Mouse (Mus musculus) small intestine, adult 2 months (tissue): ENCODE results near the gene Ssh2. TPM values are rescaled to one million over a fixed set of nuclear protein-coding genes. Genes with fewer than 3 reads are reported as not detected.
"Not testable (repeated sequence)": the region's sequence is repeated elsewhere in the genome, so short reads cannot be mapped to it uniquely, and the experiment has no call there.

Experiments
- H3K27ac ChIP-seq: fragments of 200-500 bp; 2 replicates; pipeline ENCODE4 v1.5.1; 2012; ENCODE audit warnings: low read depth, low read length, control low read depth, inconsistent platforms; ENCODE audit not compliant: insufficient read depth
- H3K27me3 ChIP-seq: fragments of 200-500 bp; 2 replicates; pipeline ENCODE4 v1.6.1; 2012; ENCODE audit warnings: mild to moderate bottlenecking, moderate library complexity, low read length, inconsistent platforms; ENCODE audit not compliant: control insufficient read depth, insufficient read depth
- H3K36me3 ChIP-seq: fragments of 200-500 bp; 2 replicates; pipeline ENCODE4 v1.6.1; 2012; ENCODE audit warnings: mild to moderate bottlenecking, low read length, control low read depth, inconsistent platforms; ENCODE audit not compliant: control insufficient read depth, insufficient read depth
- H3K4me1 ChIP-seq: fragments of 200-500 bp; 2 replicates; pipeline ENCODE4 v1.6.1; 2012; ENCODE audit warnings: low read length, inconsistent platforms, mixed read lengths; ENCODE audit not compliant: control insufficient read depth, insufficient read depth, insufficient read length
- H3K4me3 ChIP-seq: fragments of 200-500 bp; 2 replicates; pipeline ENCODE4 v1.5.1; 2012; ENCODE audit warnings: low read depth, mild to moderate bottlenecking, control low read depth, inconsistent platforms, low read length, moderate library complexity
- CTCF ChIP-seq: fragments of 200-500 bp; IDR thresholded peaks from 2 replicates; pipeline ENCODE4 v1.5.1; 2012; ENCODE audit warnings: low read depth, mild to moderate bottlenecking, control low read depth, inconsistent platforms, low read length, moderate library complexity, mixed read lengths; ENCODE audit not compliant: insufficient replicate concordance, insufficient read length; ENCODE audit errors: extremely low read depth
- POLR2A ChIP-seq: fragments of 200-500 bp; IDR thresholded peaks from 2 replicates; pipeline ENCODE4 v1.6.1; 2012; ENCODE audit warnings: low read depth, mild to moderate bottlenecking, control low read depth, inconsistent platforms, low read length, moderate library complexity
- WGBS: fragments of 180-500 bp; shearing (Covaris S2); methylation state at CpG from one replicate; pipeline ENCODE4 v1.1.7; 2018; 5-methylcytosine and 5-hydroxymethylcytosine counted together
- polyA plus RNA-seq: library from polyadenylated mRNA; depleted of rRNA; stranded (reverse); fragments of >200 nt; gene quantifications from 2 replicates; pipeline ENCODE4 v1.2.3, GENCODE M21; 2012

Ssh2 gene
- polyA plus RNA-seq, 1 experiment, result 5.3 TPM

- WGBS, result 58% methylated on average over 8 of the region's 8 CpGs
- no peak for TF ChIP-seq CTCF
- no peaks in the 10 kb centered on the region for H3K36me3 ChIP-seq
- H3K4me1 ChIP-seq, result no peaks in the 10 kb centered on the region
- no peak overlapping the region for H3K4me3 ChIP-seq
- no peak overlapping the region for H3K27ac ChIP-seq
- H3K27me3 ChIP-seq, result no peaks in the 10 kb centered on the region
Observed at GRCm38 (mm10) chr11:77372196-77372904, 156.3 kb downstream of the Ssh2 start.

GRCm38 (mm10) chr11:77378622-77379021 is 162.5 kb downstream of the Ssh2 start:
- TF ChIP-seq POLR2A (no peak), CTCF (no peak)
- WGBS, result 93% methylated on average over 2 of the region's 2 CpGs

GRCm38 (mm10) chr11:77381174-77381573 is 165.1 kb downstream of the Ssh2 start:
- Histone ChIP-seq H3K4me1 (peaks cover 3% of the 10 kb centered on the region; the same call in 1 of the 2 replicates), H3K27ac (no peak overlapping the region), H3K4me3 (no peak overlapping the region), H3K27me3 (no peaks in the 10 kb centered on the region), H3K36me3 (no peaks in the 10 kb centered on the region)
- WGBS, result 84% methylated on average over 3 of the region's 3 CpGs
- TF ChIP-seq POLR2A, result no peak
- TF ChIP-seq CTCF, result no peak

More at GRCm38 (mm10) chr11:77378622-77379021, 162.5 kb downstream of the Ssh2 start:
- Histone ChIP-seq H3K36me3 (no peaks in the 10 kb centered on the region), H3K27ac (no peak overlapping the region), H3K4me3 (no peak overlapping the region), H3K27me3 (no peaks in the 10 kb centered on the region), H3K4me1 (no peaks in the 10 kb centered on the region)

- peaks cover 6% of the 10 kb centered on the region; the same call in 1 of the 2 replicates for H3K4me1 ChIP-seq
- no peaks in the 10 kb centered on the region for H3K36me3 ChIP-seq
- 45% methylated on average over 3 of the region's 3 CpGs for WGBS
- no peak overlapping the region for H3K27ac ChIP-seq
- TF ChIP-seq CTCF (no peak), POLR2A (no peak)
- H3K27me3 ChIP-seq, result no peaks in the 10 kb centered on the region
- no peak overlapping the region for H3K4me3 ChIP-seq
Observed at GRCm38 (mm10) chr11:77384151-77384550, 168.1 kb downstream of the Ssh2 start.

GRCm38 (mm10) chr11:77385706-77386690 is 169.9 kb downstream of the Ssh2 start:
- peaks cover 6% of the 10 kb centered on the region; the same call in 1 of the 2 replicates for H3K4me1 ChIP-seq
- 41% methylated on average over 3 of the region's 3 CpGs for WGBS
- no peaks in the 10 kb centered on the region for H3K36me3 ChIP-seq
- TF ChIP-seq POLR2A (no peak), CTCF (no peak)
- no peak overlapping the region for H3K4me3 ChIP-seq
- no peaks in the 10 kb centered on the region for H3K27me3 ChIP-seq
- H3K27ac ChIP-seq, result peak overlapping the region; percentile 52; the same call in 1 of the 2 replicates

- not testable (repeated sequence) for H3K27me3 ChIP-seq, H3K36me3 ChIP-seq, H3K27ac ChIP-seq, H3K4me3 ChIP-seq, H3K4me1 ChIP-seq
- 96% methylated on average over 3 of the region's 3 CpGs for WGBS
Observed at GRCm38 (mm10) chr11:77388197-77388596, 172.1 kb downstream of the Ssh2 start.

- H3K27me3 ChIP-seq, result no peaks in the 10 kb centered on the region
- H3K27ac ChIP-seq, result no peak overlapping the region
- no peak overlapping the region for H3K4me3 ChIP-seq
- 84% methylated on average over 2 of the region's 2 CpGs for WGBS
- no peaks in the 10 kb centered on the region for H3K4me1 ChIP-seq
- peaks cover 20% of the 10 kb centered on the region for H3K36me3 ChIP-seq
- TF ChIP-seq CTCF (no peak), POLR2A (no peak)
Observed at GRCm38 (mm10) chr11:77395539-77395938, 179.5 kb downstream of the Ssh2 start.
